Mouse (Mus musculus) thymus, adult 2 months (tissue): Measurements from ENCODE around the gene Pex16. TPM values are rescaled to one million over a fixed set of nuclear protein-coding genes. Genes with fewer than 3 reads are reported as not detected.

Experiments used
- DNase-seq: peaks from one replicate; pipeline ENCODE4 v3.0.0; 2021
- H3K27ac ChIP-seq: fragments of 200-500 bp; 2 replicates; pipeline ENCODE4 v1.5.1; 2012; ENCODE audit warnings: low read length, control low read depth; ENCODE audit not compliant: control insufficient read depth, insufficient read depth
- H3K27me3 ChIP-seq: fragments of 200-500 bp; 2 replicates; pipeline ENCODE4 v1.6.1; 2012; ENCODE audit warnings: mild to moderate bottlenecking, low read length, moderate library complexity, mixed read lengths; ENCODE audit not compliant: control insufficient read depth, insufficient read depth
- H3K36me3 ChIP-seq: fragments of 200-500 bp; 2 replicates; pipeline ENCODE4 v1.6.1; 2012; ENCODE audit warnings: mild to moderate bottlenecking, low read length, moderate library complexity; ENCODE audit not compliant: control insufficient read depth, insufficient read depth
- H3K4me1 ChIP-seq: fragments of 200-500 bp; replicated peaks from 2 replicates; pipeline ENCODE4 v1.6.1; 2012; ENCODE audit warnings: low read length; ENCODE audit not compliant: control insufficient read depth, insufficient read depth
- H3K4me3 ChIP-seq: fragments of 200-500 bp; 2 replicates; pipeline ENCODE4 v1.5.1; 2012; ENCODE audit warnings: mild to moderate bottlenecking, low read length, control low read depth, moderate library complexity; ENCODE audit not compliant: control insufficient read depth, insufficient read depth
- CTCF ChIP-seq: fragments of 200-500 bp; IDR thresholded peaks from 2 replicates; pipeline ENCODE4 v1.5.1; 2012; ENCODE audit warnings: mild to moderate bottlenecking, control low read depth, low read length, moderate library complexity, borderline replicate concordance; ENCODE audit not compliant: control insufficient read depth, poor library complexity, insufficient read depth; ENCODE audit errors: extremely low read depth
- POLR2A ChIP-seq: fragments of 200-500 bp; IDR thresholded peaks from 2 replicates; pipeline ENCODE4 v1.6.1; 2012; ENCODE audit warnings: mild to moderate bottlenecking, low read length, control low read depth, moderate library complexity; ENCODE audit not compliant: control insufficient read depth, poor library complexity, insufficient read depth; ENCODE audit errors: extremely low read depth
- WGBS: fragments of 180-500 bp; shearing (Covaris S2); methylation state at CpG from one replicate; pipeline ENCODE4 v1.1.7; 2018; 5-methylcytosine and 5-hydroxymethylcytosine counted together
- polyA plus RNA-seq: library from polyadenylated mRNA; depleted of rRNA; stranded (reverse); fragments of >200 nt; gene quantifications from 2 replicates; pipeline ENCODE4 v1.2.3, GENCODE M21; 2012

Pex16 gene
- polyA plus RNA-seq, 1 experiment, result 78.0 TPM

DNA sequence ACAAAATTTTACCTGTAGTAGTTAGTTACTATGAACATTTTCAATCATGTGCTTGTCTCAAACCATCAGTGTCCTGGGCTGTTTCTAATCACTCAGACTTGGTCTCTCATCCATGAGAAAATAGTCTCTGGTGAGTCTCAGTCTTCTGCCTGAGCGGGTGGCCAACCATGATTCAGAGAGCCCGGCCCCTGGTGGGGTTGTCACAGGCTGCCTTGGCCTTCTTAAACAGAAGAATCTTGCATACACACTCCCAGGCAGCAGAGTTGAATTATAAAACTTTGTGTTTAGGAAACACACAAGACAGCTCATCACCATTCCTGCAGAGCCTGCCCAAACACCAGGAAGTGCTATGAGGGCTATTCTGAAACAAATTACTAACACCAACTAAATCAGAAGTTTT is 42.6 kb upstream of the Pex16 start:
- Histone ChIP-seq H3K4me3 (no peak overlapping the region), H3K36me3 (peaks cover 29% of the 10 kb centered on the region), H3K4me1 (no peaks in the 10 kb centered on the region), H3K27me3 (no peaks in the 10 kb centered on the region), H3K27ac (no peak overlapping the region)
- 98% methylated on average over 2 of the region's 2 CpGs for WGBS
- TF ChIP-seq POLR2A (no peak), CTCF (no peak)
- DNase-seq, result no peak

DNA sequence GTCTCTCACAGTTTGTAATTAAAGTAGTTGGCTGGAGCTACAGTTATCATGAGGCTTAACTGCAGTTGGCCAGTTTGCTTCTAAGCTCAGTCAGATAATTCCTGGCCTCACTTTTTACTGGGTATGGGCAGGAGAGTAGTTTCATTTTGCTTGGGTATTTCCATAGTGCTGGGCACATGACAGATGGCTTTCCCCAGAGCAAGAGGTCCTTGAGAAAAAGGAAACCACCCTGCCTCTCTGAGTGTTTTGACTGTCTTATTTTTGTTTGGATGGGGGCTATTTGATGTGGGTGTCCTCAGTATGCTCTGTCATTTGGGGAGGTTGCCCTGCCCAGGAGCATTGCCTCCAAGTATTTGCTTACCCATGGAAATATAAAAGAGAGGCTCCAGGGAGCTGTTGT is 32.1 kb upstream of the Pex16 start:
- no peak for DNase-seq

DNA sequence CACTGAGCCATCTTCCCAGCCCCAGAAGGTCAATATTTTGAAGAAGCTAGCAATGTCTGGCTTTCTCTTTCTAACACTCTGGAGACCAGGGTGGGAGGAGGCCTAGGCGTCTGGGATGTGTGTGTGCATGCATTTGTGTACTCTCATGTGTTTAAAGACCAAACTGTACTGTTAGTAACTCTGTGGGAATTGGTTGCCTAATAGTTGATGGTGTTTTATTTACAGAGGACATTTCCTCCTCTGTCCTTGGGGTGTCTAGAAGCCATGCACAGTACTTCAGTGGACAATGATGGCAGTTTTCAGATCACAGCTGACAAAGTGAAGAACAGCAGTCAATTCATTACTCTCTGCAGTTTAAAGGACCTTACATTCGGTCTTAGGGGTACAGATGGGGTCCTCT is 27.3 kb upstream of the Pex16 start:
- H3K4me3 ChIP-seq, result no peak overlapping the region
- TF ChIP-seq POLR2A (no peak), CTCF (no peak)
- peaks cover 16% of the 10 kb centered on the region for H3K36me3 ChIP-seq
- no peaks in the 10 kb centered on the region for H3K4me1 ChIP-seq
- WGBS, result 96% methylated on average over 2 of the region's 2 CpGs
- H3K27ac ChIP-seq, result no peak overlapping the region
- DNase-seq, result no peak
- no peaks in the 10 kb centered on the region for H3K27me3 ChIP-seq

More for the DNA sequence above, 32.1 kb upstream of the Pex16 start:
- H3K27me3 ChIP-seq, result no peaks in the 10 kb centered on the region
- TF ChIP-seq POLR2A (no peak), CTCF (no peak)
- no peaks in the 10 kb centered on the region for H3K4me1 ChIP-seq
- no peak overlapping the region for H3K27ac ChIP-seq
- peaks cover 5% of the 10 kb centered on the region; the same call in 1 of the 2 replicates for H3K36me3 ChIP-seq
- no peak overlapping the region for H3K4me3 ChIP-seq

DNA sequence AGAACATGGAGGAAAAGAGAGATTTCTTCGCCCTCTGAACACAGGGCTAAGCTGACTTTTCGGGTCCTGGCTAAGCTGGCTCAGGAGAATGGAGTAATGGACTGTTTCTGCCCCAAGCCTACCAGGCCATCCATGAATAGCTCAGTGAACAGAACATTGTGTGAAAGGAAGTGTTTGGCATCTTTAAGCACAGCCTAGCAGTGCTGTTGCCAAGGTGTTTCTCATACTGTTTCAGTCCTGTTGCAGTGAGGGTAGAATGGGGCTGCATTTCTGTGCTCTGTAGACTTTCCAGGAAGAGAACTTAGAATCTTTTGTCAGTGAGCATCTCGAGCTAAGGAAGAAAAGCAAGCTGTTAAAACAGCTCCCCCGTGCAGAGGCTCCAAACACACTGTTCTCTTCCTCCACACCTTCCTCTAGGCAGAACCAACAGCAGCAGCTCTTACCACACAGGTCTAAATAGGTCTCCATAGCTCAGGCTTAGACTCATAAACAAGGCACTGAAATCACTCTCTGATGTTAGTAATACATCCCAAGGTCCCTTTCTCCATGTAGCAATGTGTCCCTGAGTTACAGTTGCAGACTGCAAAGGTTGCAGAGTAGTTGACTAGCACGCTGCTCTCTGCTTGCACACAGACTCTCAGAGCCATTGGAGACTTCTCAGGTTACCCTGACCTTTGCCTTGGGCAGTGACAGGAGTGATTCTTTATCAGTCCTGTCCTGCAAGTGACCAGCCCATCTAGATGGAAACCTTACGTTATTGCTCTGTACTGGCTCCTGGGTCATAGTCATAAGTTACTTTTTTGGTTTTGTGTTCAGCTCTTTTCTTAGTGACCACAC is 24.7 kb upstream of the Pex16 start:
- 94% methylated on average over 6 of the region's 6 CpGs for WGBS
- peaks cover 13% of the 10 kb centered on the region for H3K36me3 ChIP-seq
- no peaks in the 10 kb centered on the region for H3K27me3 ChIP-seq
- no peak overlapping the region for H3K4me3 ChIP-seq
- DNase-seq, result no peak
- TF ChIP-seq CTCF (no peak), POLR2A (no peak)
- no peak overlapping the region for H3K27ac ChIP-seq
- no peaks in the 10 kb centered on the region for H3K4me1 ChIP-seq

DNA sequence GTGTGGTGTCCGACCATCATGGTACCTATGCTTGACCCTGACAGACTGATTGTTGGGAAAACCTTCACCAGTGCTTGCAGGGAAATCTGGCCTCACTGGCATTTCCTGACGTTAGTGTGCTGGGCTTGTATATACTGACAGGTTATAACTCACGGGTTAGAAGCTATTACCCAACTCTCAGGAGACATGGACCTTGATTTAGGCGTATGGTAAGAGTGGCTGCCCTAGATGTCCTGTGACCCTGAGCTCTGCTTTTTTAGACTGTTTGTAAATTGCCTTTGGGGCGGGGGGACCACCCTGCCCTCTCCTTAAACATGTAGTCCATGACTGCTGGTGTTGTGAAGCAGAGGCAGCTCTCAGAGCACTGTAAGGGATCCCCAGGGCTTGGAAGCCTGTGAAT is 23.8 kb upstream of the Pex16 start:
- no peaks in the 10 kb centered on the region for H3K27me3 ChIP-seq
- H3K36me3 ChIP-seq, result peaks cover 11% of the 10 kb centered on the region
- no peak overlapping the region for H3K4me3 ChIP-seq
- WGBS, result 95% methylated on average over 5 of the region's 5 CpGs
- H3K27ac ChIP-seq, result no peak overlapping the region
- TF ChIP-seq CTCF (no peak), POLR2A (no peak)
- DNase-seq, result no peak
- H3K4me1 ChIP-seq, result no peaks in the 10 kb centered on the region

DNA sequence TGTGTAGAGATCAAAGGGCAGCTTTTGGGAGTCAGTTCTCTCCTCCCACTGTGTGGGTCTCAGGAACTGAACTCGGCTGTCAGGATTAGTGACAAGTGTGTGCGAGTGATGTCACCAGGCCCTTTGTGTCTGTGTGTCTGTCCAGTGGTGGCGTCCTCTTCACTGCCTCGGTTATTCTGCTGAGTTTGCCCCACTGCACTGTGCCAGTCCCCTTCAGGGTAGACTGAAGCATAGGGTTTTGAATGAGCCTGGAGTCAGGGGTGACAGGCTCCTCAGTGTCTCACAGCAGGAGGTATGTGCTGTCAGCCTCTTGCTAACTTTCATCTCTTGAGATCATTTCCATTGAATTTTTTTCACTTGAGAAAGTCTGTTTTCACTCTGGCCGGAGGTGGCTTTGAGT is 21.1 kb upstream of the Pex16 start:
- H3K27me3 ChIP-seq, result no peaks in the 10 kb centered on the region
- H3K4me1 ChIP-seq, result no peaks in the 10 kb centered on the region
- H3K36me3 ChIP-seq, result peaks cover 30% of the 10 kb centered on the region
- TF ChIP-seq CTCF (no peak), POLR2A (no peak)
- no peak overlapping the region for H3K27ac ChIP-seq
- 93% methylated on average over 5 of the region's 5 CpGs for WGBS
- DNase-seq, result no peak
- H3K4me3 ChIP-seq, result no peak overlapping the region
